Mouse (Mus musculus): ENCODE results near the gene Kbtbd2. TPM values are rescaled to one million over a fixed set of nuclear protein-coding genes. Genes with fewer than 3 reads are reported as not detected.

The Kbtbd2 gene
- total and polyA plus RNA-seq, 3 experiments: 9.3 to 34.2 (median 11.0) TPM

- Histone ChIP-seq H3K27me3 (replicated peaks) (no peaks in the 10 kb centered on the region), H3K4me2 (ENCODE audit: insufficient read depth, low read depth, poor library complexity, severe bottlenecking) (peak overlapping the region; percentile 30; the same call in 1 of the 2 replicates), H3K9me3 (replicated peaks; ENCODE audit: low read length) (no peaks in the 10 kb centered on the region), H3K4me3 (replicated peaks in 1 of 3; ENCODE audit: low read depth in 2 of 3, low read length in 2 of 3, poor library complexity in 1 of 3) (no peak overlapping the region), H3K79me2 (replicated peaks; ENCODE audit: control insufficient read depth, extremely low read depth, insufficient read depth, poor library complexity, severe bottlenecking) (no peaks in the 10 kb centered on the region), H3K9ac (ENCODE audit: insufficient read depth, low read depth) (no peak overlapping the region), H3K27ac (ENCODE audit: insufficient read depth, low read depth) (no peak overlapping the region), H3K36me3 (replicated peaks in 1 of 2; ENCODE audit: control insufficient read depth in 1 of 2, insufficient read depth in 1 of 2, low read length in 1 of 2) (no peaks in the 10 kb centered on the region), H3K4me1 (ENCODE audit: control insufficient read depth in 1 of 2, insufficient read depth in 2 of 2) (peaks cover 0 to 10% of the 10 kb centered on the region in 2 experiments; a peak in 2 of 4 replicates)
- dilution Hi-C loops (cut with MboI; ENCODE audit: extremely low pct_ligation_motif_present, extremely low pct_unique_long_range_greater_than_20kb, low sequenced_read_pairs): no loop called here
- TF ChIP-seq SIN3A (IDR thresholded peaks at IDR 0.05; ENCODE audit: low read length): no peak
- peak in 1 of 2 experiments; percentile 52; a peak in 2 of 4 replicates for TF ChIP-seq CTCF (conservative IDR thresholded peaks at IDR 0.05 in 1 of 2, IDR thresholded peaks at IDR 0.05 in 1 of 2; ENCODE audit: low read depth in 2 of 2, low read length in 2 of 2)
- peak; percentile 41 for TF ChIP-seq SMC3 (IDR thresholded peaks at IDR 0.05; ENCODE audit: low read depth, low read length)
- TF ChIP-seq MAX (IDR thresholded peaks at IDR 0.05; ENCODE audit: low read length): no peak
- TF ChIP-seq RAD21 (IDR thresholded peaks at IDR 0.05; ENCODE audit: low read depth, low read length): peak; percentile 31
- no peak for DNase-seq (ENCODE audit: extremely low read depth)
- in situ Hi-C loops (cut with MboI; ENCODE audit: low pct_ligation_motif_present, low pct_unique_long_range_greater_than_20kb, low sequenced_read_pairs): loop anchor here (25.0 kb wide), 1 partner anchor 277 kb away; the partner anchor contains the start of gene Vmn1r10
Observed at GRCm38 (mm10) chr6:56835532-56835931, 37.9 kb upstream of the Kbtbd2 start.

- dilution Hi-C loops (cut with MboI; ENCODE audit: extremely low pct_ligation_motif_present, extremely low pct_unique_long_range_greater_than_20kb, low sequenced_read_pairs): no loop called here
- H3K4me1 ChIP-seq (ENCODE audit: control insufficient read depth in 1 of 2, insufficient read depth in 2 of 2): peaks cover 0 to 10% of the 10 kb centered on the region in 2 experiments; a peak in 2 of 4 replicates
- no peak overlapping the region for H3K9ac ChIP-seq (ENCODE audit: insufficient read depth, low read depth)
- H3K79me2 ChIP-seq (replicated peaks; ENCODE audit: control insufficient read depth, extremely low read depth, insufficient read depth, poor library complexity, severe bottlenecking): no peaks in the 10 kb centered on the region
- no peak overlapping the region for H3K27ac ChIP-seq (ENCODE audit: insufficient read depth, low read depth)
- H3K36me3 ChIP-seq (replicated peaks in 1 of 2; ENCODE audit: control insufficient read depth in 1 of 2, insufficient read depth in 1 of 2, low read length in 1 of 2): no peaks in the 10 kb centered on the region
- no peak for DNase-seq (ENCODE audit: extremely low read depth)
- no peaks in the 10 kb centered on the region for H3K27me3 ChIP-seq (replicated peaks)
- TF ChIP-seq NRF1 (IDR thresholded peaks at IDR 0.05; ENCODE audit: low read depth, low read length) (no peak), RAD21 (IDR thresholded peaks at IDR 0.05; ENCODE audit: low read depth, low read length) (no peak), MAFK (IDR thresholded peaks at IDR 0.05; ENCODE audit: insufficient replicate concordance, low read length) (no peak), ETS1 (conservative IDR thresholded peaks at IDR 0.05; ENCODE audit: low read depth, low read length) (no peak), MAX (IDR thresholded peaks at IDR 0.05; ENCODE audit: low read length) (no peak), MXI1 (IDR thresholded peaks at IDR 0.05; ENCODE audit: low read depth, low read length) (no peak), EP300 (IDR thresholded peaks at IDR 0.05; ENCODE audit: low read length) (no peak), MEF2A (IDR thresholded peaks at IDR 0.05; ENCODE audit: borderline replicate concordance, low read depth, low read length) (no peak), USF1 (IDR thresholded peaks at IDR 0.05; ENCODE audit: low read depth, low read length) (no peak)
- in situ Hi-C loops (cut with MboI; ENCODE audit: low pct_ligation_motif_present, low pct_unique_long_range_greater_than_20kb, low sequenced_read_pairs): loop anchor here (25.0 kb wide), 1 partner anchor 278 kb away; the partner anchor contains the start of gene Vmn1r10
- no peak overlapping the region for H3K4me3 ChIP-seq (replicated peaks in 1 of 3; ENCODE audit: low read depth in 2 of 3, low read length in 2 of 3, poor library complexity in 1 of 3)
- no peaks in the 10 kb centered on the region for H3K9me3 ChIP-seq (replicated peaks; ENCODE audit: low read length)
- no peak overlapping the region for H3K4me2 ChIP-seq (ENCODE audit: insufficient read depth, low read depth, poor library complexity, severe bottlenecking)
Observed at GRCm38 (mm10) chr6:56834769-56835168, 37.2 kb upstream of the Kbtbd2 start.

- DNase-seq (ENCODE audit: extremely low read depth): no peak
- dilution Hi-C loops (cut with MboI; ENCODE audit: extremely low pct_ligation_motif_present, extremely low pct_unique_long_range_greater_than_20kb, low sequenced_read_pairs) (no loop called here), in situ Hi-C loops (cut with MboI; ENCODE audit: low pct_ligation_motif_present, low pct_unique_long_range_greater_than_20kb, low sequenced_read_pairs) (loop anchor here (25.0 kb wide), 1 partner anchor 279 kb away; the partner anchor contains the start of gene Vmn1r10)
- no peaks in the 10 kb centered on the region for H3K27me3 ChIP-seq (replicated peaks)
- H3K4me3 ChIP-seq (replicated peaks in 1 of 3; ENCODE audit: low read depth in 2 of 3, low read length in 2 of 3, poor library complexity in 1 of 3): no peak overlapping the region
- no peaks in the 10 kb centered on the region for H3K9me3 ChIP-seq (replicated peaks; ENCODE audit: low read length)
- H3K27ac ChIP-seq (ENCODE audit: insufficient read depth, low read depth): no peak overlapping the region
- H3K36me3 ChIP-seq (replicated peaks in 1 of 2; ENCODE audit: control insufficient read depth in 1 of 2, insufficient read depth in 1 of 2, low read length in 1 of 2): no peaks in the 10 kb centered on the region
- H3K4me2 ChIP-seq (ENCODE audit: insufficient read depth, low read depth, poor library complexity, severe bottlenecking): no peak overlapping the region
- H3K79me2 ChIP-seq (replicated peaks; ENCODE audit: control insufficient read depth, extremely low read depth, insufficient read depth, poor library complexity, severe bottlenecking): no peaks in the 10 kb centered on the region
- H3K9ac ChIP-seq (ENCODE audit: insufficient read depth, low read depth): no peak overlapping the region
- peaks cover 0 to 10% of the 10 kb centered on the region in 2 experiments; a peak in 2 of 4 replicates for H3K4me1 ChIP-seq (ENCODE audit: control insufficient read depth in 1 of 2, insufficient read depth in 2 of 2)
- TF ChIP-seq MAX (IDR thresholded peaks at IDR 0.05; ENCODE audit: low read length): no peak
- no peak for TF ChIP-seq CTCF (conservative IDR thresholded peaks at IDR 0.05 in 1 of 2, IDR thresholded peaks at IDR 0.05 in 1 of 2; ENCODE audit: low read depth in 2 of 2, low read length in 2 of 2)
- no peak for TF ChIP-seq E2F4 (IDR thresholded peaks at IDR 0.05; ENCODE audit: insufficient replicate concordance, low read depth, low read length)
- no peak for TF ChIP-seq MXI1 (IDR thresholded peaks at IDR 0.05; ENCODE audit: low read depth, low read length)
- no peak for TF ChIP-seq MYC (IDR thresholded peaks at IDR 0.05; ENCODE audit: low read depth, low read length)
- TF ChIP-seq CHD1 (IDR thresholded peaks at IDR 0.05; ENCODE audit: low read depth, low read length): no peak
- TF ChIP-seq USF2 (conservative IDR thresholded peaks at IDR 0.05; ENCODE audit: low read depth, low read length): no peak
- no peak for TF ChIP-seq GABPA (IDR thresholded peaks at IDR 0.05; ENCODE audit: insufficient replicate concordance, low read depth, low read length)
- TF ChIP-seq ETS1 (conservative IDR thresholded peaks at IDR 0.05; ENCODE audit: low read depth, low read length): no peak
- no peak for TF ChIP-seq ZMIZ1 (IDR thresholded peaks at IDR 0.05; ENCODE audit: low read depth, low read length)
- no peak for TF ChIP-seq POLR2AphosphoS2 (IDR thresholded peaks at IDR 0.05; ENCODE audit: low read depth, low read length)
- no peak for TF ChIP-seq RCOR1 (conservative IDR thresholded peaks at IDR 0.05; ENCODE audit: low read depth, low read length)
- no peak for TF ChIP-seq KAT2A (IDR thresholded peaks at IDR 0.05; ENCODE audit: insufficient replicate concordance, low read length)
- no peak for TF ChIP-seq MAFK (IDR thresholded peaks at IDR 0.05; ENCODE audit: insufficient replicate concordance, low read length)
- TF ChIP-seq MEF2A (IDR thresholded peaks at IDR 0.05; ENCODE audit: borderline replicate concordance, low read depth, low read length): no peak
- no peak for TF ChIP-seq SIN3A (IDR thresholded peaks at IDR 0.05; ENCODE audit: low read length)
- no peak for TF ChIP-seq HCFC1 (IDR thresholded peaks at IDR 0.05; ENCODE audit: low read depth, low read length)
- TF ChIP-seq ZC3H11A (IDR thresholded peaks at IDR 0.05; ENCODE audit: low read depth, low read length): no peak
- no peak for TF ChIP-seq SMC3 (IDR thresholded peaks at IDR 0.05; ENCODE audit: low read depth, low read length)
Observed at GRCm38 (mm10) chr6:56832830-56833229, 35.2 kb upstream of the Kbtbd2 start.

Measured in CH12.LX (cell line).